Mouse (Mus musculus) layer of hippocampus, postnatal 25 days (tissue): ENCODE results near the gene Stac3. TPM values are rescaled to one million over a fixed set of nuclear protein-coding genes. Genes with fewer than 3 reads are reported as not detected.

Experiments used
- DNase-seq, 2 experiments: peaks; one replicate each; pipeline ENCODE4 v3.0.0; 2022; ENCODE audit warnings: mixed read lengths in 2 of 2, low spot score in 1 of 2; ENCODE audit errors: extremely low spot score in 1 of 2
- total RNA-seq, 2 experiments: library from RNA; stranded (reverse); gene quantifications; 2 replicates each; pipeline ENCODE4 v1.2.3; 2021

The Stac3 gene
- total RNA-seq, 2 experiments from 2014 or later: 2.4 to 4.6 TPM

- DNase-seq: peak; percentile 81 to 91
These were observed 7.8 kb downstream of the Stac3 start for GRCm38 (mm10) chr10:127509051-127509836.

- DNase-seq: no peak
These were observed 8.6 kb downstream of the Stac3 start for GRCm38 (mm10) chr10:127509837-127510701.

- no peak for DNase-seq
These were observed 9.6 kb downstream of the Stac3 start for GRCm38 (mm10) chr10:127510895-127511617.

GRCm38 (mm10) chr10:127511634-127512306 is 10.3 kb downstream of the Stac3 start:
- DNase-seq: peak; percentile 68 to 74

GRCm38 (mm10) chr10:127512307-127512666 is 10.8 kb downstream of the Stac3 start:
- no peak for DNase-seq

- DNase-seq: peak; percentile 98 to 99
These were observed 11.3 kb downstream of the Stac3 start for GRCm38 (mm10) chr10:127512813-127513212.

- no peak for DNase-seq
These were observed 12.1 kb downstream of the Stac3 start for GRCm38 (mm10) chr10:127513501-127514091.

GRCm38 (mm10) chr10:127514111-127514698 is 12.7 kb downstream of the Stac3 start:
- DNase-seq: no peak

GRCm38 (mm10) chr10:127514764-127515163 is 13.3 kb downstream of the Stac3 start, which contains the start of gene Ndufa4l2:
Gene Ndufa4l2 (plus strand): TSS chr10:127514967.
- DNase-seq: no peak

GRCm38 (mm10) chr10:127515271-127515982 is 13.9 kb downstream of the Stac3 start:
- no peak for DNase-seq

GRCm38 (mm10) chr10:127515983-127516459 is 14.5 kb downstream of the Stac3 start:
- DNase-seq: no peak

GRCm38 (mm10) chr10:127516576-127517260 is 15.2 kb downstream of the Stac3 start:
- no peak for DNase-seq

GRCm38 (mm10) chr10:127517941-127518340 is 16.5 kb downstream of the Stac3 start:
- DNase-seq: no peak

GRCm38 (mm10) chr10:127519041-127519701 is 17.7 kb downstream of the Stac3 start:
- DNase-seq: no peak

GRCm38 (mm10) chr10:127519903-127520713 is 18.6 kb downstream of the Stac3 start:
- DNase-seq: no peak

GRCm38 (mm10) chr10:127520714-127521357 is 19.4 kb downstream of the Stac3 start:
- DNase-seq: no peak
